Mouse (Mus musculus) lung, embryonic 14.5 days (tissue): ENCODE measurements at regions not wholly inside any gene's neighbourhood (a gene's known extent, or its start where the extent isn't known, plus 50 kb on each side); places are given as distances from the start of the nearest gene placed in this dataset.
"Not testable (repeated sequence)": the region's sequence is repeated elsewhere in the genome, so short reads cannot be mapped to it uniquely, and the experiment has no call there.

Source experiments
- ATAC-seq: fragments of 200-750 bp; cut with Nextera tagmentation; 2 replicates; pipeline ENCODE4 v1.8.0; 2017; ENCODE audit warnings: mild to moderate bottlenecking, moderate TSS enrichment, moderate library complexity; ENCODE audit not compliant: insufficient read depth
- DNase-seq: peaks from one replicate; pipeline ENCODE4 v3.0.0-alpha.2; 2015
- H3K27ac ChIP-seq: fragments of 300-500 bp; sonication (generic); 2 replicates; pipeline ENCODE4 v1.5.1; 2014; ENCODE audit warnings: low read depth, mild to moderate bottlenecking, moderate library complexity
- H3K27me3 ChIP-seq: fragments of 300-500 bp; sonication (generic); 2 replicates; pipeline ENCODE4 v1.6.1; 2014; ENCODE audit warnings: low read length, control low read depth; ENCODE audit not compliant: insufficient read depth
- H3K36me3 ChIP-seq: fragments of 300-500 bp; sonication (generic); 2 replicates; pipeline ENCODE4 v1.6.1; 2014; ENCODE audit warnings: control low read depth; ENCODE audit not compliant: insufficient read depth
- H3K4me1 ChIP-seq: fragments of 300-500 bp; sonication (generic); 2 replicates; pipeline ENCODE4 v1.6.1; 2014; ENCODE audit warnings: antibody characterized with exemption, control low read depth; ENCODE audit not compliant: insufficient read depth
- H3K4me2 ChIP-seq: fragments of 300-500 bp; sonication (generic); 2 replicates; pipeline ENCODE4 v1.6.1; 2014; ENCODE audit warnings: mild to moderate bottlenecking
- H3K4me3 ChIP-seq: fragments of 300-500 bp; sonication (generic); 2 replicates; pipeline ENCODE4 v1.5.1; 2014; ENCODE audit warnings: low read depth, low read length
- H3K9ac ChIP-seq: fragments of 300-500 bp; sonication (generic); 2 replicates; pipeline ENCODE4 v1.6.1; 2014
- H3K9me3 ChIP-seq: fragments of 300-500 bp; sonication (generic); 2 replicates; pipeline ENCODE4 v1.6.1; 2016; ENCODE audit warnings: low read depth, low read length, control low read depth
- CTCF ChIP-seq: IDR thresholded peaks from 2 replicates; pipeline ENCODE4 v1.5.1; 2016; ENCODE audit warnings: antibody characterized with exemption, low read depth
- WGBS: fragments of 180-500 bp; shearing (Covaris S2); extraction: QIAGEN DNeasy Blood & Tissue Kit; methylation state at CpG from one replicate; pipeline ENCODE4 v1.1.7; 2014; 5-methylcytosine and 5-hydroxymethylcytosine counted together

- H3K27ac ChIP-seq, result no peak overlapping the region
- no peaks in the 10 kb centered on the region for H3K36me3 ChIP-seq
- DNase-seq (no peak), ATAC-seq (no peak)
- H3K9me3 ChIP-seq, result no peaks in the 10 kb centered on the region
- no peak overlapping the region for H3K4me2 ChIP-seq
- H3K9ac ChIP-seq, result no peak overlapping the region
- 77% methylated on average over 3 of the region's 3 CpGs for WGBS
- no peaks in the 10 kb centered on the region for H3K27me3 ChIP-seq
- no peak overlapping the region for H3K4me3 ChIP-seq
- TF ChIP-seq CTCF, result no peak
- H3K4me1 ChIP-seq, result no peaks in the 10 kb centered on the region
Measured at GRCm38 (mm10) chr8:57086811-57087210, 234.0 kb upstream of the Hand2 start.

GRCm38 (mm10) chr8:57092403-57092802 is 228.4 kb upstream of the Hand2 start:
- Histone ChIP-seq H3K27me3 (no peaks in the 10 kb centered on the region), H3K36me3 (no peaks in the 10 kb centered on the region)
- ATAC-seq, result no peak

GRCm38 (mm10) chr8:57095169-57095568 is 225.6 kb upstream of the Hand2 start:
- no peak overlapping the region for H3K9ac ChIP-seq
- ATAC-seq (no peak), DNase-seq (no peak)
- no peak overlapping the region for H3K4me3 ChIP-seq
- no peaks in the 10 kb centered on the region for H3K36me3 ChIP-seq
- H3K4me2 ChIP-seq, result no peak overlapping the region
- WGBS, result 23% methylated on average over 2 of the region's 2 CpGs
- no peak for TF ChIP-seq CTCF
- H3K9me3 ChIP-seq, result no peaks in the 10 kb centered on the region
- no peaks in the 10 kb centered on the region for H3K27me3 ChIP-seq
- no peaks in the 10 kb centered on the region for H3K4me1 ChIP-seq
- H3K27ac ChIP-seq, result no peak overlapping the region

More at GRCm38 (mm10) chr8:57092403-57092802, 228.4 kb upstream of the Hand2 start:
- 73% methylated on average over 4 of the region's 4 CpGs for WGBS
- no peak for TF ChIP-seq CTCF
- H3K4me2 ChIP-seq, result no peak overlapping the region
- no peak for DNase-seq
- H3K4me3 ChIP-seq, result no peak overlapping the region
- H3K9ac ChIP-seq, result no peak overlapping the region
- no peak overlapping the region for H3K27ac ChIP-seq
- no peaks in the 10 kb centered on the region for H3K9me3 ChIP-seq
- no peaks in the 10 kb centered on the region for H3K4me1 ChIP-seq

- 49% methylated on average over 2 of the region's 6 CpGs for WGBS
- ATAC-seq, result peak; percentile 68
- not testable (repeated sequence) for H3K36me3 ChIP-seq, DNase-seq, H3K4me1 ChIP-seq, H3K9ac ChIP-seq, H3K4me3 ChIP-seq, H3K27me3 ChIP-seq, H3K9me3 ChIP-seq, H3K4me2 ChIP-seq, H3K27ac ChIP-seq
Measured at GRCm38 (mm10) chr8:57110765-57111402, 209.9 kb upstream of the Hand2 start.

- H3K9me3 ChIP-seq, result peaks cover 4% of the 10 kb centered on the region; the same call in 1 of the 2 replicates
- peak; percentile 68; the same call in 1 of the 2 replicates for ATAC-seq
- DNase-seq, result peak; percentile 25
- no peak overlapping the region for H3K4me3 ChIP-seq
- WGBS, result 31% methylated on average over 2 of the region's 2 CpGs
- H3K4me2 ChIP-seq, result no peak overlapping the region
- no peak for TF ChIP-seq CTCF
- H3K36me3 ChIP-seq, result no peaks in the 10 kb centered on the region
- H3K27ac ChIP-seq, result no peak overlapping the region
- H3K27me3 ChIP-seq, result no peaks in the 10 kb centered on the region
- H3K9ac ChIP-seq, result no peak overlapping the region
- H3K4me1 ChIP-seq, result no peaks in the 10 kb centered on the region
Measured at GRCm38 (mm10) chr8:57111403-57111771, 209.4 kb upstream of the Hand2 start.

GRCm38 (mm10) chr8:57113915-57114314 is 206.9 kb upstream of the Hand2 start:
- TF ChIP-seq CTCF, result no peak
- ATAC-seq (no peak), DNase-seq (no peak)
- no peaks in the 10 kb centered on the region for H3K4me1 ChIP-seq
- WGBS, result 36% methylated on average over 2 of the region's 2 CpGs
- H3K36me3 ChIP-seq, result no peaks in the 10 kb centered on the region
- peaks cover 4% of the 10 kb centered on the region; the same call in 1 of the 2 replicates for H3K9me3 ChIP-seq
- no peak overlapping the region for H3K9ac ChIP-seq
- H3K4me3 ChIP-seq, result no peak overlapping the region
- H3K4me2 ChIP-seq, result no peak overlapping the region
- no peaks in the 10 kb centered on the region for H3K27me3 ChIP-seq
- no peak overlapping the region for H3K27ac ChIP-seq

- Histone ChIP-seq H3K4me2 (no peak overlapping the region), H3K27me3 (no peaks in the 10 kb centered on the region), H3K9me3 (peaks cover 4% of the 10 kb centered on the region; the same call in 1 of the 2 replicates), H3K36me3 (no peaks in the 10 kb centered on the region), H3K9ac (no peak overlapping the region), H3K27ac (no peak overlapping the region), H3K4me3 (no peak overlapping the region), H3K4me1 (no peaks in the 10 kb centered on the region)
- 90% methylated on average over 2 of the region's 2 CpGs for WGBS
- ATAC-seq, result no peak
- TF ChIP-seq CTCF, result no peak
- DNase-seq, result no peak
Measured at GRCm38 (mm10) chr8:57115303-57115702, 205.5 kb upstream of the Hand2 start.
